Mouse (Mus musculus) midbrain, postnatal 0 days (tissue): ENCODE data around the gene Otub2. TPM values are rescaled to one million over a fixed set of nuclear protein-coding genes. Genes with fewer than 3 reads are reported as not detected.

ENCODE experiments used
- ATAC-seq: fragments of 200-750 bp; cut with Nextera tagmentation; 2 replicates; pipeline ENCODE4 v1.8.0; 2017; ENCODE audit warnings: moderate number of reproducible peaks, mild to moderate bottlenecking, moderate TSS enrichment, moderate library complexity; ENCODE audit not compliant: low FRiP score
- DNase-seq: peaks from one replicate; pipeline ENCODE4 v3.0.0-alpha.2; 2015; ENCODE audit warnings: low spot score
- H3K27ac ChIP-seq: fragments of 300-500 bp; sonication (generic); 2 replicates; pipeline ENCODE4 v1.5.1; 2014; ENCODE audit warnings: low read depth, mild to moderate bottlenecking, low read length, mixed read lengths
- H3K27me3 ChIP-seq: fragments of 300-500 bp; sonication (generic); 2 replicates; pipeline ENCODE4 v1.6.1; 2014; ENCODE audit warnings: low read length, control low read depth, mixed read lengths; ENCODE audit not compliant: insufficient read depth
- H3K36me3 ChIP-seq: fragments of 300-500 bp; sonication (generic); 2 replicates; pipeline ENCODE4 v1.6.1; 2014; ENCODE audit warnings: low read length, control low read depth, mixed read lengths; ENCODE audit not compliant: insufficient read depth
- H3K4me1 ChIP-seq: fragments of 300-500 bp; sonication (generic); 2 replicates; pipeline ENCODE4 v1.6.1; 2014; ENCODE audit warnings: mild to moderate bottlenecking, control low read depth, antibody characterized with exemption, low read length, mixed read lengths; ENCODE audit not compliant: insufficient read depth
- H3K4me2 ChIP-seq: fragments of 300-500 bp; sonication (generic); 2 replicates; pipeline ENCODE4 v1.6.1; 2014; ENCODE audit warnings: low read depth, mild to moderate bottlenecking, low read length, mixed read lengths; ENCODE audit not compliant: poor library complexity, severe bottlenecking
- H3K4me3 ChIP-seq: fragments of 300-500 bp; sonication (generic); 2 replicates; pipeline ENCODE4 v1.5.1; 2014; ENCODE audit warnings: low read depth, mild to moderate bottlenecking, low read length, moderate library complexity
- H3K9ac ChIP-seq: fragments of 300-500 bp; sonication (generic); replicated peaks from 2 replicates; pipeline ENCODE4 v1.6.1; 2014; ENCODE audit warnings: mild to moderate bottlenecking, low read length, moderate library complexity, mixed read lengths; ENCODE audit not compliant: poor library complexity, severe bottlenecking
- H3K9me3 ChIP-seq: fragments of 300-500 bp; sonication (generic); 2 replicates; pipeline ENCODE4 v1.6.1; 2016; ENCODE audit warnings: low read length, control low read depth
- CTCF ChIP-seq: IDR thresholded peaks from 2 replicates; pipeline ENCODE4 v1.5.1; 2016; ENCODE audit warnings: antibody characterized with exemption, mild to moderate bottlenecking
- WGBS: fragments of 180-500 bp; shearing (Covaris S2); extraction: QIAGEN DNeasy Blood & Tissue Kit; methylation state at CpG from one replicate; pipeline ENCODE4 v1.1.7; 2014; 5-methylcytosine and 5-hydroxymethylcytosine counted together
- polyA plus RNA-seq: library from polyadenylated mRNA; unstranded; fragments of >200 nt; fragmentation: Nextera tagmentation; extraction: Ambion mirVana; gene quantifications from 2 replicates; pipeline ENCODE4 v1.2.1, GENCODE M21; 2015
- total RNA-seq: library from RNA; depleted of rRNA; stranded (reverse); fragments of >200 nt; gene quantifications from 2 replicates; pipeline ENCODE4 v1.2.3, GENCODE M21; 2014; rRNA removed

Otub2 gene
- total RNA-seq (27.2 and 29.6 TPM in 2 replicates), polyA plus RNA-seq (20.6 and 21.0 TPM in 2 replicates)

DNA sequence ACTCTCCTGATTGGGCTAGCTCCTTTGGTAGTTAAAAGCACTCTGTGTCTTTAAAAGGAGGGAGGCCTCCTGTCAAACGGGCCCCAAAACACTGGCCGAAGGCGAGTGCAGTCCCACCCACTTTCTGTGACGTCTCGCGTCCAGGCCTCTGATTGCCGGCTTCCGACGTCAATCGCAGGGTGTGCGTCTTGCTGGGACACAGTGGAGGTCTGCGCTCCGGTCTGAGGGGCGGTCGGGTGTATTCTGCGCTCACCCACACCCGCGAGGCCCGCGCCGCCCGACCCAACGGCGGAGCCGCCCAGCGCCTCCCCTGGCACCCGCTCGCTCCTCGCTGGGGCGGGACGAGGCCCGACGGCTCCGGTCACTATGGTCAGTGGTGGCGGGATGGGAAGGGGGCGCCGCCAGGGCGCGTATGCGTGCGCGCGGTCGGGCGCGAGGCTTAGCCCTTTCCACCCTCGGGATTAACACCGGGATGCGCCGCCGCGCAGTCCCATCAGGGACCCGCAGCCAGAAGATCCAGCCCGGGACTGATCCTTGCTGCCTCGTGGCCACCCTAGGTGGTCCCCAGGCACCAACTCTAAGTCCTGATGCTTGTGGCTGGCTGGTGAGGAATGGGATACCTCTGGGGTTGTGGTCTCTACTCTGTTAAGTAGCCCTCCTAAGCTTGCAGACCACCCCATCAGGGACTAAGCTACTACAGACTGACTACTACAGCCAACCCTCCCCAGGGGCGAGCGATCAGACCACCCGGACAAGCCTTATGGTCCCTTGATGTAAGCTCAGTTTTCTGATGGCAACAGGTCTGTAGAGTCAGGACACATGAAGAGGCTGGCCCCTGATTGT, at the start of gene Otub2:
Gene Otub2 (plus strand): TSS at position 178 of the 843 bp plus-strand sequence.
- peak within 1 kb of the TSS; percentile 90 for H3K4me2 ChIP-seq
- 0 out of 2 replicates have a peak, but pooled peaks cover 2% of the 10 kb centered on the region for H3K36me3 ChIP-seq
- WGBS = under 1% methylated on average over 45 of the region's 58 CpGs
- H3K9me3 ChIP-seq = no peaks in the 10 kb centered on the region
- TF ChIP-seq CTCF = no peak; the same call in 1 of the 2 replicates
- H3K27me3 ChIP-seq = no peaks in the 10 kb centered on the region
- peaks cover 9% of the 10 kb centered on the region; the same call in 1 of the 2 replicates for H3K4me1 ChIP-seq
- H3K27ac ChIP-seq = 0 out of 2 replicates have a peak within 1 kb of the TSS, but pooled peaks have one; percentile 51
- peak within 1 kb of the TSS; percentile 61 for H3K4me3 ChIP-seq
- peak; percentile 98 for DNase-seq
- ATAC-seq = peak; percentile 99
- peak within 1 kb of the TSS; percentile 85 for H3K9ac ChIP-seq

DNA sequence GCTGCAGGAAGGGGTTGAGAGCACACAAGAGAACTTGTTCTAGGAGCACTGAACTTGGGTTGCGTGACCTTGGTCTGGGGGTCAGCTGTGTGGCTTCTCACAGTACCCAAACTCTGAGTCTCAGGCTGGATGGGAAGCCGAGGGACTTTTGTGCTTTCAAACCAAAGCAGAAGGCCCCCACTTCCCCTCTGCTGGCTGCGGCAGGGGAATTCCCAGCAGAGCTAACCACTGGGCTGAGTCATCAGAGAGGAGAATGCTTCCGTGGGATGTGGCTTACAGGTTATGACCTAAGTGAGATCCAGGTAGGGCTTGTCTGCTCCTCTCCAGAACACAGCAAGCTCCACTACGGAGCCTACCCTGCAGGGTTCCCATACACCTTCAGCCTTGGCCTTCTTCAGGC, 47.3 kb upstream of the Otub2 start:
- Histone ChIP-seq H3K27ac (no peak overlapping the region), H3K9ac (no peak overlapping the region), H3K4me1 (no peaks in the 10 kb centered on the region), H3K4me2 (no peak overlapping the region), H3K36me3 (no peaks in the 10 kb centered on the region), H3K9me3 (no peaks in the 10 kb centered on the region), H3K27me3 (no peaks in the 10 kb centered on the region), H3K4me3 (no peak overlapping the region)
- no peak for TF ChIP-seq CTCF
- ATAC-seq (no peak), DNase-seq (no peak)
- 93% methylated on average over 5 of the region's 5 CpGs for WGBS

DNA sequence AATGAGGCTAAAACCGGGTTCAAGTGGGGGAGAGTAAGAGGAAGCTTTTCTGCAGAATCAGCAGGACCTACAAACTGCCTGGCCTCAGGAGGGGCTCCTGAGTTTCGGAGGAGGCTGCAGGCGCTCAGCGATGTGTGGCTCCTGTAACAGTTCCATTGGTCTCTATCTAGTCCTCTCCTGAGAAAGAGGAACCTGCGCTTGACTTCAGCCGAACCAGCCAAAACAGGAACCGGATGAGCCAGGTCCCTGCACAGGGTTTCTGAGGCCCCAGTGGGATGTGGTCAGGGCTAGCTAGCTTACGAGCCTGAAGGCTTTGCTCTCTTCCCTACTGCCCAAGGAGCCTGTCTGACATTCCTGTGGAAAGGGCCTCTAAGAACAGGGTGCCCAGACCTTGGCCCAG, 45.0 kb upstream of the Otub2 start:
- ATAC-seq = no peak
- Histone ChIP-seq H3K27me3 (no peaks in the 10 kb centered on the region), H3K4me3 (no peak overlapping the region), H3K9ac (no peak overlapping the region), H3K36me3 (no peaks in the 10 kb centered on the region), H3K27ac (no peak overlapping the region), H3K4me2 (no peak overlapping the region), H3K9me3 (no peaks in the 10 kb centered on the region), H3K4me1 (no peaks in the 10 kb centered on the region)
- TF ChIP-seq CTCF = no peak
- WGBS = 77% methylated on average over 8 of the region's 8 CpGs
- DNase-seq = no peak

DNA sequence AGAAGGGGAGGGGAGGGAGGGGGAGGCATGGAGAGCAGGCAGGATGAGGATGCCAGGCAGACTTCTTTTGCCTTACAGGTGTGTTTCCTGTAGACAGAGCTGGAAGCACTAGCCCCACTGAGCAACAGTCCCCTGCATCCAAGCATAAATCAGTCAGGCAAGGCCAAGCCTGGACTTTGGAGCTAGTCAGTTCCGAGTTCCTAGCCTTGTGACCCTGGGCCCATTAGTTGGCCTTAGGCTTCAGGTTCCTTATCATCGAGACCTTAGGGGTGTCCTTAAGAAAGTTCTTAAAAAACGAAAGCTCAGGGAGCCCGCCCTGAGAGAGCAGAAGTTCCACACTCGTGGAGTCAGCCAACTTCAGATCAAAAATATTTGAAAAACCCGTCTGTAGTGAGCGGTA, 43.5 kb upstream of the Otub2 start:
- no peaks in the 10 kb centered on the region for H3K9me3 ChIP-seq
- H3K27ac ChIP-seq = no peak overlapping the region
- no peak overlapping the region for H3K4me2 ChIP-seq
- ATAC-seq (no peak), DNase-seq (no peak)
- no peaks in the 10 kb centered on the region for H3K36me3 ChIP-seq
- no peak overlapping the region for H3K9ac ChIP-seq
- H3K4me1 ChIP-seq = no peaks in the 10 kb centered on the region
- no peak for TF ChIP-seq CTCF
- no peak overlapping the region for H3K4me3 ChIP-seq
- 91% methylated on average over 7 of the region's 7 CpGs for WGBS
- no peaks in the 10 kb centered on the region for H3K27me3 ChIP-seq

DNA sequence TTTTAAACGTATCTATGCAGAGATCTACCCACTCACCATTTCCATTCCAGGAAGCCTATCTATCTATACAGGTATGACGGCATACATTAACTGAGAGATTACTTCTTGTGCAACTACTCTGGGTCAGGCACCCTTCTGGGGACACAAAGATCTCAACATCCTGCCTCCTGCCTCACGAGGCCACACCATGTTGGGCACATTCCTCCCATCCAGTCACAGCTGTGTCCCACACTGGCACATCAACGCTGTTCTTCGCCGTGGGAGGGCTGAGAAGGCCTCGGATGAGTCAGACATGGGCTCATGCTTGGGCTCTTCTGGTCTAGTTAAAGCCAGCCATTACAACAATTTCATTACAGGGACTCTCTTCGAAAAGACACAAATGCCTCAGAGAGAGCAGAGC, 41.5 kb upstream of the Otub2 start:
- no peak overlapping the region for H3K4me2 ChIP-seq
- no peaks in the 10 kb centered on the region for H3K36me3 ChIP-seq
- no peaks in the 10 kb centered on the region for H3K4me1 ChIP-seq
- DNase-seq (no peak), ATAC-seq (no peak)
- no peak overlapping the region for H3K27ac ChIP-seq
- no peak overlapping the region for H3K9ac ChIP-seq
- TF ChIP-seq CTCF = no peak
- H3K9me3 ChIP-seq = no peaks in the 10 kb centered on the region
- no peak overlapping the region for H3K4me3 ChIP-seq
- WGBS = 88% methylated on average over 8 of the region's 8 CpGs
- H3K27me3 ChIP-seq = no peaks in the 10 kb centered on the region

DNA sequence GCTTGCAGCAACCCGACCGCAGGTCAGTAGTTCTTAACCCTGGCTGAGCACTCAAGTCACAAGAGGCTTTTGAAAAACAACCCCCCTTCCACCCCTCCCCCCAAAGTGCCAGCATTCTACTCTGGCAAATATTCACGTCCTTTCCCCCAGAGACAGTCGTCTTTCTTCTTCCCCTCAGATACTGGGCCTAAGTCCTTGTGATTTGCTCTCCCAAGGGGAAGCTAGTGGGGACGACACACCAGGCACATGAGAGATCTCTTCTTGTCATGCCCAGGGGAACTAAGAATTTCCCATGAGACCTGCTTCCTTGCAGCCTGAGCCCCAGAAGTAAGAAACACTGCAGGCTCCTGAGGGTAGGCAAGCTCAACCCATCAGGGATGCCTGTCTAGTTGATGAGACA, 41.1 kb upstream of the Otub2 start:
- no peak overlapping the region for H3K4me3 ChIP-seq

More for the DNA sequence above, 41.1 kb upstream of the Otub2 start:
- ATAC-seq = no peak
- Histone ChIP-seq H3K4me1 (no peaks in the 10 kb centered on the region), H3K9me3 (no peaks in the 10 kb centered on the region), H3K4me2 (no peak overlapping the region), H3K27me3 (no peaks in the 10 kb centered on the region), H3K27ac (no peak overlapping the region), H3K36me3 (no peaks in the 10 kb centered on the region), H3K9ac (no peak overlapping the region)
- 46% methylated on average over 5 of the region's 5 CpGs for WGBS
- no peak for DNase-seq
- TF ChIP-seq CTCF = no peak
